Mouse (Mus musculus) gastrocnemius, adult 18-20 months (tissue): ENCODE data around the gene Slc7a8. TPM values are rescaled to one million over a fixed set of nuclear protein-coding genes. Genes with fewer than 3 reads are reported as not detected.

Experiments
- DNase-seq: peaks from one replicate; pipeline ENCODE4 v3.0.0; 2021; ENCODE audit warnings: low spot score
- total RNA-seq, 2 experiments: library from RNA; stranded (reverse); gene quantifications; 2 replicates each; pipeline ENCODE4 v1.2.3; 2021

Slc7a8 gene
- total RNA-seq, 2 experiments from 2014 or later: 10.7 to 24.4 TPM

DNA sequence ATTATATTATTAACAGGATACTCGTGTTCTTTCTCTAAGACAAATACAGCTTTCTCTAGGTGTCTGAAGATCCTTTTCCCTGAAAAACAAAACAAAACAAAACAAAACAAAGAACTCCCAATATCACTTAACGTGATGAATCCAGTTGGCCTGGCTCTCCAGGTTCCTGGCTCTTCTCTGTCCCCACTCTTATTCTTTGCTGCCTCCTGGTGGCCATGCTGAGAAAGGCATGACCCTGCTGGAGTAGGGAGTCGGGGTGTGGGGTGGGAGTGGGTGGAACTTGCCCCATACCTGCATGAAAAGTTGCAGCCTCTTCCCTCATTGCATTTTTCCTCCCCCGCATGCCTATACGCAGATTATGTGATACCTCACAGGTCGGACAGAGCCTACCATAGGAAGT lies 80.4 kb downstream of the Slc7a8 start:
- peak; percentile 82 for DNase-seq

DNA sequence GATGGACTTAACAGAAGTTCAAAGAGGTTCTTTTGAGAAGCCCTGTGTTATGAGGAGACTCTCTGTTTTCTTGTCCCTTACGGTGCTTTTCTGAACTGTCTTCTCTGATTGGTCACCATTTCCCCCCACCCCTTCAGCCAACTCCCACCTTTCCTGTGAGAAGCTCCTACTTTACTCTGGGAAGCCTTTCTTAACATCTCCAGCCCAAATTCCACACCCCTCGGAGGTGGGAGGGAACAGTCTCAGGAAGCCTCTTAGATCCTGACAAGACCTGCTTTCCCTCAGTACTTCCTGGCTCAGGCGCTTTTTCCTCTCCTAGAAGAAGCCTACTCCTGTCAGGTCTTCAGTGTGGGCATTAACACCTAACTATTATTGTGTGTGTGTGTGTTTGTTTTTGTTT lies 82.2 kb downstream of the Slc7a8 start:
- no peak for DNase-seq

DNA sequence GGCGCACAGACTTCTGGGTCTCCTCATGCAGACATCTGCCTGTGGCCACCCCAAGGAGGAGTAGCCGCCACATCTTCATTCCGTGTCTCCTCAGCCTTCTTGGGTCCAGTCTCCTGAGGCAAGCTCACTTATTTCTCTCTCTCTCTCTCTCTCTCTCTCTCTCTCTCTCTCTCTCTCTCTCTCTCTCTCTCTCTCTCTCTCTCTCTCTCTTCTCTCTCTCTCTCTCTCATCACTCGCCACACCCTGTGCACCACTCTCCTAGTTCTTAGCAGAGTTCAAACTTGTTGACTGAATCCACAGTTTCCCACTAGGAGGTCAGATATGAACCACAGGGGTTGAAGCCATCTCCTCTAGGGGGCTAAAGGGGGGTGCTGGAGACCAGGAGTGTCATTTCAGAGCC lies 83.0 kb downstream of the Slc7a8 start, which contains the start of gene Gm29776:
Gm29776 (minus strand) TSS at position 101 of the 400 bp plus-strand sequence.
- no peak for DNase-seq

DNA sequence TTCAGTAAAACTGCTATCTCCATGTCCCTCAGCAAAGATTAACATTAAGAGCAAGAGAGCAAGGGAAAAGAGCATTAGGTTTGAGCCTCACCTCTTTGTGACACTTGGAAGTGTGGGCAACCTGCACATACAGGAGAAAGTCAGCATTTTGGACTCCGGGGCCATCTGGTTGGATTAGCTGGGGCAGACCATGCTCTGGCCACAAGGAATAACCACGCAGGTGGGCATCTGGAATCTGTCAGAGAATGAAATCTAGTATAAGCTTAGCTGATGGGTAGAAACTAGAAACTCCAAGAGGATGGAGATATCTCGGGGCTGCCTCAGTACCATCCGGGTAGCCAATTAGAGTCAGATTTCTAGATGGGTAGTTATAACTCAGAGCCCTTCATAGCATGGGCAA lies 85.0 kb downstream of the Slc7a8 start:
- no peak for DNase-seq

DNA sequence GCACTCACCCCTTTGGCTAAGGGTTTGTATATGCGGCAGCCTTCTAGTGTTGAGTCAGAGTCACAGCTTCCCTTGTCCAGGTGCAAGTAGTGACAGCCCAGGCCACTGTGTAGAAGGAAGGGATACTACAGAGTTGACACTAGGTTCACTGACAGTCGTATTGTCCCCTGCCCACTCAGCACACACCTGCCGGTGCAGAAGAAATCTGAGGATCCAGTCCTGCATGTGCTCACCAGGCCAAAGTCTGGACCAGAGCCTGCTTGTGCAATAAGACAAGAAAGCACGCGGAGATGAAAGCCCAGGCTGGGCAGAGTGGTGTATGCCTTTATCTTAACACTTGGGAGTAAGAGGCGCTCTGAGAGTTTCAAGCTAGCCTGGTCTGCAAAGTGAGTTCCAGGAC lies 86.7 kb downstream of the Slc7a8 start:
- DNase-seq: no peak

DNA sequence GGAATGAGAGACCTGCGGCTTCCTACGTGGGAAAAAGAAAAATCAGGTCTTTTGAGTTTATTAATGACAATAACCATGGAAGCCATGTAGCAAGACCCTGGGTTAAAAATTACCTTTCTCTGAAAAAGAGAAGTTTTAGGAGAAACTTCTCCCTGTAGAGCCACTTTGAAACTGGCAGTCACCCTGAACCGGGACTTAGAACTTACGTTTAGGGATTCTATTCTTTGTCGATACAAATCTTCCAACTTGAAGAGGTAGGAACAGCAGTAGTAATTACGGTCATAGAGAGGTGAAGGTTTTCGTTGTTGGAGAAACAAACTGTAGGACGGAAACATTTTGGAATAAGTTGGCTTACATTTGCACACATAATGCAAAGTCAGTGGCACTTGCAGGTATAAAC lies 94.5 kb downstream of the Slc7a8 start:
- no peak for DNase-seq

DNA sequence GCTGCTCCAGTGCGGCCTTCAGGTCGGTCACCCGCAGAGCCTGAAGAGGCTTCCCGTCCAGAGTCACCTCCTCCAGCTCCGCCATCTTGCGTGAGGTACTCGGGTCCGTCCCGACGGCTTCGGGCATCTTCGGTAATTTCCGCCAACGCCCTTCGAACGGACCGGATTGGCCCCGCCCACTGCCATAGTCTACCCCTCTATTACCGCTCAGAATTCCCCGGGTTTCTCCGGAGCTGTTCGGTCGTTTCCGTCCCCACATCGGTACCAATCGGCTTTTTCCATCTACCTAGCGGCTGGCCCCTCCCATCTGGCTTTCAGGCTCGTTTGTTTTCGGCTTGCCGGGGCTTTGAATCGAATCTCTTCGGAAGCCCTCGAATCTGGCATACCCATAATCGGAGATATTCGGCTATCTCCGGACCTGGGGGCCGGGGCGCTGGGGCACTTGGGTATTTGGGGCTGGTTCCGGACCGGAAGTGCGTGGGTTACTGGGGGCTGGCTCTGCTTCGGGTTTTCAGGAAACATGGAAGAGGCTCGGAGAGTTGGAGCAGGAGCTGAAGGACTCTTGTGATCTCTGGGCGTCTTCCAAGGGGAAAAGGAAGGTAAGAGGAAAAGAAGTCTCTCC lies 95.1 kb downstream of the Slc7a8 start, which contains the start of gene Acin1:
Acin1 (minus strand) TSS at position 410 of the 622 bp plus-strand sequence.
- DNase-seq: peak; percentile 100

DNA sequence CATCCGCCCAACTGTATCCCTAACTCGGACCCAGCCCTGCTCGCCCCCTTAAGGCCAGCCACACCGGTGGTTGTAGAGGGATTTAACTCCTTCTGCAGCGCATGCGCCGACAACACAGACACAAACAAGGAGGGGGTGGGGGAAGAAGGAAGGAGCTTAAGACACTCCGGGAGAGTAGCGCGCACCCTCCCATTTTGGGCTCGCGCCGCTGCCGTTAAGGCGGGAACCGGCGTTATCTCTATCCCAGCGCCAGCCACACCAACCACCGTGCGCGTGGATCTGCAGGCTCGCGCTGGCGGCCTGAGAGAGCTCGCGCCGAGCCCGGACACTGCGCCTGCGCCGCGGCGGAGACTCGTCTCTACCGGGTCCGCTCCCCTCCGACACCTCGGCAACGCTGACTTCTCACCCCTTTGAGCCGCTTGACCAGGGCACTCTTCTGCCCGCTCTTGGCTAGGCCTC lies 95.7 kb downstream of the Slc7a8 start, which contains the start of gene 1700123O20Rik:
1700123O20Rik (plus strand) TSS at position 154 of the 459 bp plus-strand sequence.
- no peak for DNase-seq

DNA sequence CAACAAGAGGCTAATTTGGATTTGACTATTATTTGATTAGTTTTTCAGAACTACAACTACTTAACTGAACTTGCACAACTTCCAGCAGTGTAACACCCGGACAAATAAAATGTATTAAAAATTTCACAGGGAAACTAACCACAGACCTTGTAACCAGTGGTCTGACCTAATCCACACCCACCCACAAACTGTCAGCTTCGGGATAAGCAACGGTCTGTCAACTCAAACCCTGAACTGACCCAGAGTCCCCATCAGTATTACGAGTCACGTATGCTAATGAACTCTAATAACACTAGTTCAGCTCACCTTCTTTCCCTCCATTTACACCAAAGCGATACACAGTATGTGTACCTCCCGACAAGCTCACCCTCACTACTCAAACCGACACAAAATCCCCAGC lies 96.3 kb downstream of the Slc7a8 start:
- no peak for DNase-seq

DNA sequence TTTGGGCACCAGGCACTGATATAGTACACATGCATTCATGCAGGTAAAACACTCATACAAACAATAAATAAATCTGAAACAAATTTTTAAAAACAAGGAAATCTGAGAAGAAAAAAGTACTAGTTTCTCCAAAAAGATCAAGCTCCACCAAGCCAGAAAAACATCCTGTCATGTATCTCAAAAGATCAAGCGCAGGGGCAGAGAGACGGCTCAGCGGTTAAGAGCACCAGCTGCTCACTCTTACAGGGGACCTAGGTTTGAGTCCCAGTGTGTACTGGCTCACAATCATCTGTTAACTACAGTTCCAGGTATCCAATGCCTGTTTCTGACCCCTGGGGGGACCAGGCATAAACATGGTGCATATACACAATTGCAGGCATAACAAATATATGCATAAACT lies 99.3 kb downstream of the Slc7a8 start:
- no peak for DNase-seq

DNA sequence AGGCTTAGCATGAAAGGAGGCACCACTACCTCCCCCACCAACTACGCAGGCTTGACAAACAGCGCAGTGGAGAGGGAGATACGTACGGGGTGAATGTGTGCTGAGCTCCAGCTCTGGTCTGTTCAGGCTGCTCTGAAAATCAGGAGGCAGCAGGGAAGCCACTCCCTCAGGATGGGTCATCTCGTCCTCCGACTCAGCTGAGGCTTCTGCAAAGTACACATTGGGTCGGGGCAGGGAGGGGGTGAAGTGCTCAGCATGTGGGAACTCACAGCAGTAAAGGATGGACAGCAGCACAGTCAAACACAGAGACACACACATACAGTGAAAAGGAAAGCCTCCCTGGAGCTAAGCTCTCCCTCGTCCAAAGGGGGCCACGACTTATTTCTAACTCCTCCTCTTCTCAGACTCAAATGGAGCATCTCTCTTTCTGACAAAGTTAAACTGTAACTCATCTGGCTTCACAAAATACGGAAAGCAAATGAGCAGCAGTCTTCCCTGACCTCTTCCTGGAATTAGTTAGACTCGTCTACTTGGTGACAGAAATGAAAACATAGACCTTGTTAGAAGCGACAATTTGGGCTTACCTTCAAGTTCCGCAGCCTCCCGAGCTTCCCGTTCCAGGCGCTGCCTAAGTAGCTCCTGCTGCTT lies 103.0 kb downstream of the Slc7a8 start:
- DNase-seq: no peak

DNA sequence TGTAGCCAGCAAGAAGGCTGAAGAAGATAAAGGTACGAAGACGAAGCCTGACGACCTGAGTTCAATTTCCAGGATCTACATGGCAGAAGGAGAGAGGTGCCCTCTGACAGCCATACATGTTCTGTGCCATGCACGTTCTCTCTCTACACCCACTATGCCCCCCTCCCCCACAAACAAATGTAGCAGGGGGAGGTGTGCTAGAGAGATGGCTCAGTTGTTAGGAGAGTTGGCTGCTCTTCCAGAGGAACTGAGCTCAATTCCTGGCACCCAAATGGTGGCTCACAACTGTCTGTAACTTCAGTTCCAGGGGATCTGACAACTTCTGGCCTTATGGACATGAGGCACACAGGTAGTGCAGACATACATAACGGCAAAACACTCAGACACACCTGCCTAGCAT lies 105.5 kb downstream of the Slc7a8 start:
- DNase-seq: no peak

DNA sequence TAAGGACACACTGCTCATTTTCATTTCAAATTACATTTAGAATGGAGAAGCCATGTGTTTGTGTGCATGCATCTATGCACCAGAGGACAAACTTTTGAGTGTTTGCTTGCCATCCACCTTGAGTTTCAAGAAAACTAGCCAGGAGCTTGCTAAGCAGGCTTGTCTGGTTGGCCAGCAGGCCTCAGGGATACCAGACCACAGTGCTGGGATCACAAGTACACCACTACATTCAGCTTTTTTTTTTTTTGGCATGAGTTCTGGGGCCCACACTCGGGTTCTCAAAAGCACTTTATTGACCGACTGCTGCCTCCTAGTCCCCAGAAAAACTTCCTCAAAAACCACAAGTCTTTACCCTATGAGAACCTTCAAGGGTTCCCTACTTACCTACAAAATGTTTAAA lies 107.4 kb downstream of the Slc7a8 start:
- DNase-seq: no peak

Other genes with a start within 250 kb of the Slc7a8 start
- 1 to 10 TPM; 2.5 to 3.0 TPM for gene Haus4, start 227.3 kb downstream of the Slc7a8 start, total RNA-seq
- 1 to 10 TPM in 1 of 2 experiments, under 1 TPM in 1; 0.91 to 1.6 TPM for gene Ajuba, start 204.4 kb downstream of the Slc7a8 start, total RNA-seq
- 1 to 10 TPM; 2.6 to 3.9 TPM for gene 4931414P19Rik, start 176.0 kb downstream of the Slc7a8 start, total RNA-seq
- 100 to 1,000 TPM; 162 to 169 TPM for gene Psmb5, start 163.9 kb downstream of the Slc7a8 start, total RNA-seq
- not detected for gene Psmb11, start 160.5 kb downstream of the Slc7a8 start, total RNA-seq
- gene Gm17606, start 141.0 kb downstream of the Slc7a8 start, total RNA-seq: not detected
- under 1 TPM; 0.07 to 0.11 TPM for gene Cdh24, start 140.6 kb downstream of the Slc7a8 start, total RNA-seq
- gene 1700123O20Rik, start 95.7 kb downstream of the Slc7a8 start, total RNA-seq: 10 to 100 TPM in 1 of 2 experiments, 1 to 10 TPM in 1; 7.8 to 10.6 TPM
- gene Acin1, start 95.0 kb downstream of the Slc7a8 start, total RNA-seq: 10 to 100 TPM; 62.6 to 72.6 TPM
- not detected for gene Gm29776, start 83.1 kb downstream of the Slc7a8 start, total RNA-seq
- gene Cebpe, start 69.8 kb downstream of the Slc7a8 start, total RNA-seq: not detected
- 1 to 10 TPM; 3.0 to 4.1 TPM for gene Rnf212b, start 32.2 kb upstream of the Slc7a8 start, total RNA-seq
- gene Homez, start 89.0 kb upstream of the Slc7a8 start, total RNA-seq: 1 to 10 TPM; 4.3 to 5.1 TPM
- 1 to 10 TPM; 2.4 to 4.5 TPM for gene Ppp1r3e, start 95.6 kb upstream of the Slc7a8 start, total RNA-seq
- gene Bcl2l2, start 101.4 kb upstream of the Slc7a8 start, total RNA-seq: 10 to 100 TPM; 22.3 to 27.3 TPM
- 1 to 10 TPM; 2.9 to 3.0 TPM for gene Gm20521, start 101.5 kb upstream of the Slc7a8 start, total RNA-seq
- 10 to 100 TPM; 46.1 to 51.0 TPM for gene Pabpn1, start 110.6 kb upstream of the Slc7a8 start, total RNA-seq
- 1 to 10 TPM; 1.2 to 1.3 TPM for gene Slc22a17, start 131.2 kb upstream of the Slc7a8 start, total RNA-seq
- gene Efs, start 144.2 kb upstream of the Slc7a8 start, total RNA-seq: 1 to 10 TPM in 1 of 2 experiments, under 1 TPM in 1; 0.78 to 1.5 TPM
- not detected for gene Il25, start 150.7 kb upstream of the Slc7a8 start, total RNA-seq
- gene Cmtm5, start 154.3 kb upstream of the Slc7a8 start, total RNA-seq: under 1 TPM in 1 of 2 experiments, not detected in 1; 0.50 TPM
- gene Myh6, start 185.0 kb upstream of the Slc7a8 start, total RNA-seq: 100 to 1,000 TPM; 174 to 189 TPM
- gene Gm17428, start 195.0 kb upstream of the Slc7a8 start, total RNA-seq: not detected
- gene Myh7, start 212.7 kb upstream of the Slc7a8 start, total RNA-seq: 100 to 1,000 TPM; 739 to 933 TPM
- 10 to 100 TPM; 18.4 to 19.0 TPM for gene Ngdn, start 233.5 kb upstream of the Slc7a8 start, total RNA-seq